Mouse (Mus musculus) colon, adult 2 months (tissue): ENCODE data around the gene Akt3. TPM values are rescaled to one million over a fixed set of nuclear protein-coding genes. Genes with fewer than 3 reads are reported as not detected.

Experiments
- polyA plus RNA-seq: library from polyadenylated mRNA; depleted of rRNA; stranded (reverse); fragments of >200 nt; gene quantifications from 2 replicates; pipeline ENCODE4 v1.2.3, GENCODE M21; 2012; rRNA removed

Gene Akt3
- 2.1 and 2.3 TPM in 2 replicates for polyA plus RNA-seq

GRCm38 (mm10) chr1:177258034-177258342, at the start of gene Akt3:
Gene Akt3, minus strand, starts transcription at chr1:177258203.

Other genes with a start within 250 kb of the Akt3 start
- 7.0 and 10.7 TPM in 2 replicates for gene Zbtb18, start 184.1 kb upstream of the Akt3 start, polyA plus RNA-seq